Mouse (Mus musculus): ENCODE data around the gene Aym1.

DNA sequence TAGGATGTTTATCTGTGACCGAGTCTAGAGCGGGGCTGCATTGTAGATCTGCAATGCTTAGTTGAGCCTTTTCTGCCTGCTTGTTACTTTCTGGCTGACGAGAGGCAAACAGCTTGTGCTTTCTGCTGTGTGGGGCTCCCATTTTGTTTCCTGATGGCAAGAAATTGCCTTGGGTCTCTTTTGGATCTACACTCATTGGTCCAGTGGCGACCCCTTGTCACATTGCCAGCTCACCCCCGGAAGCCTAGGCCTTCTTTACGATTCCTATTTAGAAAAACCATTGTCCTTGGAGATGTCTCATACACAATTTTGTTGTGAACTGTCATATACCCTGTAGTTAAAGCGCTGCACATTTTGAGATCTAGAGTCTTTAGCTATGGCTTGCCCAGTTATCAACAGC is 4.2 kb downstream of the Aym1 start:
- TF ChIP-seq CTCF (IDR thresholded peaks at IDR 0.05; ENCODE audit: low read depth, low read length) (no peak), POLR2AphosphoS5 (IDR thresholded peaks at IDR 0.05; ENCODE audit: insufficient replicate concordance, low read depth, low read length) (no peak), GATA2 (IDR thresholded peaks at IDR 0.05; ENCODE audit: borderline replicate concordance, low read depth, low read length) (no peak), GATA1 (IDR thresholded peaks at IDR 0.05; ENCODE audit: borderline replicate concordance, low read length) (no peak), TAL1 (conservative IDR thresholded peaks at IDR 0.05; ENCODE audit: low read depth, low read length) (no peak)
